Mouse (Mus musculus): ENCODE data around the gene Cd164l2. TPM values are rescaled to one million over a fixed set of nuclear protein-coding genes. Genes with fewer than 3 reads are reported as not detected.

The Cd164l2 gene
- polyA plus RNA-seq, 1 experiment = 0.23 TPM

DNA sequence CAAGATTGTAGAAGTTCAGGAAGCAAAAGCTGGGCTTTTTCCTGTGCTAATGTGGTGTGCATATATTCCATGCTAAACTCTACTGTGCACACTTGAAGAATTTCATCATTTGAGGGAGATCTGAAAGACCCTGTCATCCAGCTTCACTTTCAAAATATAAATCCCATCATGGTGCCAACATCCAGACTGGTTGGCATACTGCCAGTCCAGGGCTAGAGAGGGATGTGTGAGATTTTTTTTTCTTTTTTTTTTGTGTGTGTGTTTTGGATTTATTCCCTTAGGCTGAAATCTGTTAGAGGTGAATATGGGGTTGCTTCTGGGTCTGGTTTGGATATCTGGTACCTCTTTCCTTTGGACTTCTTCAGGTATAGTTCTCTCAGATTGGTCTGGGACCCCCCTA, 41.3 kb upstream of the Cd164l2 start:
- peaks cover 97% of the 10 kb centered on the region for H3K79me2 ChIP-seq (ENCODE audit: control insufficient read depth, insufficient read depth)
- H3K79me3 ChIP-seq (ENCODE audit: low read depth) = peaks cover 65% of the 10 kb centered on the region
- H3K36me3 ChIP-seq (ENCODE audit: control insufficient read depth, insufficient read depth) = peaks cover 7% of the 10 kb centered on the region
- no peak overlapping the region for H3K4me3 ChIP-seq (ENCODE audit: insufficient read depth, poor library complexity, severe bottlenecking)
- no peaks in the 10 kb centered on the region for H3K27me3 ChIP-seq (ENCODE audit: control insufficient read depth, insufficient read depth, insufficient read length)
- TF ChIP-seq FOSL1 (IDR thresholded peaks at IDR 0.05; ENCODE audit: insufficient read depth, low read length, poor library complexity, severe bottlenecking) (no peak), MYOG (IDR thresholded peaks at IDR 0.05; ENCODE audit: control insufficient read depth, extremely low read depth, insufficient read length) (no peak), MAX (IDR thresholded peaks at IDR 0.05) (no peak), MYOD1 (IDR thresholded peaks at IDR 0.05; ENCODE audit: control insufficient read depth, insufficient read length, low read depth) (no peak), CEBPB (IDR thresholded peaks at IDR 0.05; ENCODE audit: low read depth) (no peak), USF1 (IDR thresholded peaks at IDR 0.05; ENCODE audit: low read depth) (no peak)
- H3ac ChIP-seq (ENCODE audit: control insufficient read depth, insufficient read length, low read depth) = no peak overlapping the region

DNA sequence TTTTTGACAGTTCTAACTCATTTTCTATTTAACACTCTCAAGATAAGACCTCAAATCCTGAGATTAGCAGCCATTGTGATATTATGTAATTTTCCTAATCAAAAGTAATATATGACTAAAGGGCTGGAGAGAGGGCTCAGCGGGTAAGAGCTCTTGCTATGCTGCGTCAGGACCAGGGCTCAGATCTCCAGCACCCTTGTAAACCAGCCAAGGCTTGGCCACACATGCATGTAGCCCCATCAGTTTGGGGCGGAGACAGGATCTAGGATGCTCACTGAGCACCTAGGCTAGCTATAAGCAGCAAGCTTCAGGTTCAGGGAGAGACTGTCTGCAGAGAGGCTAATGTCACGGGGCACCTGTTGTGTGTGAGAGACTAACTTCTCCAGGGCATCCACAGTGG, 39.5 kb upstream of the Cd164l2 start:
- Histone ChIP-seq H3K27me3 (ENCODE audit: control insufficient read depth, insufficient read depth, insufficient read length) (no peaks in the 10 kb centered on the region), H3K36me3 (ENCODE audit: control insufficient read depth, insufficient read depth) (peaks cover 15% of the 10 kb centered on the region), H3K79me3 (ENCODE audit: low read depth) (peaks cover 62% of the 10 kb centered on the region), H3K79me2 (ENCODE audit: control insufficient read depth, insufficient read depth) (peaks cover 92% of the 10 kb centered on the region), H3ac (ENCODE audit: control insufficient read depth, insufficient read length, low read depth) (no peak overlapping the region), H3K4me3 (ENCODE audit: insufficient read depth, poor library complexity, severe bottlenecking) (no peak overlapping the region)
- no peak for TF ChIP-seq USF1 (IDR thresholded peaks at IDR 0.05; ENCODE audit: low read depth)
- TF ChIP-seq MYOD1 (IDR thresholded peaks at IDR 0.05; ENCODE audit: control insufficient read depth, insufficient read length, low read depth) = no peak
- TF ChIP-seq MYOG (IDR thresholded peaks at IDR 0.05; ENCODE audit: control insufficient read depth, extremely low read depth, insufficient read length) = no peak
- no peak for TF ChIP-seq FOSL1 (IDR thresholded peaks at IDR 0.05; ENCODE audit: insufficient read depth, low read length, poor library complexity, severe bottlenecking)
- no peak for TF ChIP-seq MAX (IDR thresholded peaks at IDR 0.05)
- no peak for TF ChIP-seq CTCF (IDR thresholded peaks at IDR 0.05; ENCODE audit: control insufficient read depth, insufficient read depth, insufficient read length)
- no peak for TF ChIP-seq CEBPB (IDR thresholded peaks at IDR 0.05; ENCODE audit: low read depth)

DNA sequence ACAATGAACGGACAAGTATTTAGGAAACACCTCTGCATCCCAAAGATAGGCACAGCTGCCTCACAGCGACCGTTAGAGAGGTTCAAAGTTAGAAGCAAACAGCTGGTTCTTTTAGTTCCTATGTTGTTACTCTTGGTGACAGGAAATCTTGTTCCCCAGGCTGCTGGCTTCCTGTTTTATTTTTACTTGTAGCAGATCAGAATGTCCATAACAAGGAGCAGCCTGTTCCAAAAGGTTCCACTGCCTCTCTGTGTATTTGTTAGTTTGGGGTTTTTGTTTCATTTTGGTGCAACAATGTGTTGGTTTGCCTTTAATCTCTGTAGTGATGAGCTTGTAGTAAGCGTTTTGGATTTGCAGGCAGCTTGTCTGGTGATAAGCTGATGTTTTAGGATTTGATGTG, 37.6 kb upstream of the Cd164l2 start:
- H3K4me3 ChIP-seq (ENCODE audit: insufficient read depth, poor library complexity, severe bottlenecking) = no peak overlapping the region
- peaks cover 24% of the 10 kb centered on the region for H3K36me3 ChIP-seq (ENCODE audit: control insufficient read depth, insufficient read depth)
- TF ChIP-seq CTCF (IDR thresholded peaks at IDR 0.05; ENCODE audit: control insufficient read depth, insufficient read depth, insufficient read length) (no peak), FOSL1 (IDR thresholded peaks at IDR 0.05; ENCODE audit: insufficient read depth, low read length, poor library complexity, severe bottlenecking) (no peak), CEBPB (IDR thresholded peaks at IDR 0.05; ENCODE audit: low read depth) (no peak), MYOD1 (IDR thresholded peaks at IDR 0.05; ENCODE audit: control insufficient read depth, insufficient read length, low read depth) (no peak), MAX (IDR thresholded peaks at IDR 0.05) (no peak), MYOG (IDR thresholded peaks at IDR 0.05; ENCODE audit: control insufficient read depth, extremely low read depth, insufficient read length) (no peak), USF1 (IDR thresholded peaks at IDR 0.05; ENCODE audit: low read depth) (no peak)
- peaks cover 75% of the 10 kb centered on the region for H3K79me2 ChIP-seq (ENCODE audit: control insufficient read depth, insufficient read depth)
- no peak overlapping the region for H3ac ChIP-seq (ENCODE audit: control insufficient read depth, insufficient read length, low read depth)
- H3K27me3 ChIP-seq (ENCODE audit: control insufficient read depth, insufficient read depth, insufficient read length) = no peaks in the 10 kb centered on the region
- H3K79me3 ChIP-seq (ENCODE audit: low read depth) = peaks cover 62% of the 10 kb centered on the region

- H3ac ChIP-seq (ENCODE audit: control insufficient read depth, insufficient read length, low read depth) = no peak overlapping the region
- TF ChIP-seq FOSL1 (IDR thresholded peaks at IDR 0.05; ENCODE audit: insufficient read depth, low read length, poor library complexity, severe bottlenecking) (no peak), MYOD1 (IDR thresholded peaks at IDR 0.05; ENCODE audit: control insufficient read depth, insufficient read length, low read depth) (no peak), CEBPB (IDR thresholded peaks at IDR 0.05; ENCODE audit: low read depth) (no peak), CTCF (IDR thresholded peaks at IDR 0.05; ENCODE audit: control insufficient read depth, insufficient read depth, insufficient read length) (no peak), MAX (IDR thresholded peaks at IDR 0.05) (no peak), MYOG (IDR thresholded peaks at IDR 0.05; ENCODE audit: control insufficient read depth, extremely low read depth, insufficient read length) (no peak), USF1 (IDR thresholded peaks at IDR 0.05; ENCODE audit: low read depth) (no peak)
Observed at GRCm38 (mm10) chr4:133175274-133175673, 36.7 kb upstream of the Cd164l2 start.

DNA sequence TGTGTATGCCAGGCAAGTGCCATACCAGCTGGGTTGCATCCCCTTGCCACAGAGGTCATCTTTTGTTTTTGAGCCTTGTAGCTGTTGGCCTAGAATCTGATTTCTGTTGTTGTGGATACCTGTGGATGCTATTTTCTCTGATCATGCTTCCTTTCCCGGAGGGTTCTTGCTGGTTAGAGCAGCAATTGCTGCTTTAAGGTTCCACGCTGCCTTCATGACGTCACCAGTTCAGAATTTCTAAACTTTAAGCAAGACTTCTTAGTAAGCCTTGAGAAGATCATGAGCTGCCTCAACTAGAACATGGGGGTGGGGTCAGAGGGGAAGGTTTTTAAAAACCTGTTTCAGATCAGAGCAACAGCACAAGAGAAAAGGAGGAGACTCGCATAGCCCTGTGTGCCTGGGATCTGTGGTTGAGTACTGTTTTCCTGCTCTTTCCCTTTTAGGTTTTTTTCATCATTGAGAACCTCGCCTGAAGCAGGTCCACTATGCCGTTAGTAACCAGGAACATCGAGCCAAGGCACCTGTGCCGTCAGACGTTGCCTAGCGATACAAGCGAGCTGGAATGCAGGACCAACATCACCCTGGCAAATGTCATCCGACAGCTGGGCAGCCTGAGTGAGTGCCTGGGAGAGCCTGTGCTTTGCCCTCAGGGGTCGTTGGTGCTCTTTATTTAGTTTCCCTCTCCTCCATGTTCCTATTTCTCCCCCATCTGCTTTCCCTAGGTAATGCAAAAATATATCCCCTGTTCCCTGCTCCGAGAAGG, 35.8 kb upstream of the Cd164l2 start:
- H3K4me3 ChIP-seq (ENCODE audit: insufficient read depth, poor library complexity, severe bottlenecking) = no peak overlapping the region
- TF ChIP-seq CEBPB (IDR thresholded peaks at IDR 0.05; ENCODE audit: low read depth) = no peak
- no peak for TF ChIP-seq FOSL1 (IDR thresholded peaks at IDR 0.05; ENCODE audit: insufficient read depth, low read length, poor library complexity, severe bottlenecking)
- no peak for TF ChIP-seq MAX (IDR thresholded peaks at IDR 0.05)
- no peak for TF ChIP-seq MYOD1 (IDR thresholded peaks at IDR 0.05; ENCODE audit: control insufficient read depth, insufficient read length, low read depth)
- TF ChIP-seq MYOG (IDR thresholded peaks at IDR 0.05; ENCODE audit: control insufficient read depth, extremely low read depth, insufficient read length) = no peak
- TF ChIP-seq CTCF (IDR thresholded peaks at IDR 0.05; ENCODE audit: control insufficient read depth, insufficient read depth, insufficient read length) = no peak
- no peak for TF ChIP-seq USF1 (IDR thresholded peaks at IDR 0.05; ENCODE audit: low read depth)
- H3ac ChIP-seq (ENCODE audit: control insufficient read depth, insufficient read length, low read depth) = no peak overlapping the region
- peaks cover 30% of the 10 kb centered on the region for H3K36me3 ChIP-seq (ENCODE audit: control insufficient read depth, insufficient read depth)
- H3K27me3 ChIP-seq (ENCODE audit: control insufficient read depth, insufficient read depth, insufficient read length) = no peaks in the 10 kb centered on the region
- H3K79me2 ChIP-seq (ENCODE audit: control insufficient read depth, insufficient read depth) = peaks cover 65% of the 10 kb centered on the region
- H3K79me3 ChIP-seq (ENCODE audit: low read depth) = peaks cover 52% of the 10 kb centered on the region

More at GRCm38 (mm10) chr4:133175274-133175673, 36.7 kb upstream of the Cd164l2 start:
- H3K79me3 ChIP-seq (ENCODE audit: low read depth) = peaks cover 57% of the 10 kb centered on the region
- H3K27me3 ChIP-seq (ENCODE audit: control insufficient read depth, insufficient read depth, insufficient read length) = no peaks in the 10 kb centered on the region
- H3K79me2 ChIP-seq (ENCODE audit: control insufficient read depth, insufficient read depth) = peaks cover 66% of the 10 kb centered on the region
- H3K36me3 ChIP-seq (ENCODE audit: control insufficient read depth, insufficient read depth) = peaks cover 30% of the 10 kb centered on the region
- no peak overlapping the region for H3K4me3 ChIP-seq (ENCODE audit: insufficient read depth, poor library complexity, severe bottlenecking)
